Mouse (Mus musculus) cerebellum, adult 11 months (tissue): ENCODE measurements around the gene Olfr357.

Experiments used
- DNase-seq: peaks from one replicate; pipeline ENCODE4 v3.0.0; 2022

The Olfr357 gene

GRCm38 (mm10) chr2:36993527-36993926 is at the start of gene Olfr357:
Gene Olfr357, plus strand, starts transcription at chr2:36993827.
- DNase-seq: no peak

- DNase-seq: peak; percentile 14
Measured at GRCm38 (mm10) chr2:36997030-36997429, 3.4 kb downstream of the Olfr357 start.

DNA sequence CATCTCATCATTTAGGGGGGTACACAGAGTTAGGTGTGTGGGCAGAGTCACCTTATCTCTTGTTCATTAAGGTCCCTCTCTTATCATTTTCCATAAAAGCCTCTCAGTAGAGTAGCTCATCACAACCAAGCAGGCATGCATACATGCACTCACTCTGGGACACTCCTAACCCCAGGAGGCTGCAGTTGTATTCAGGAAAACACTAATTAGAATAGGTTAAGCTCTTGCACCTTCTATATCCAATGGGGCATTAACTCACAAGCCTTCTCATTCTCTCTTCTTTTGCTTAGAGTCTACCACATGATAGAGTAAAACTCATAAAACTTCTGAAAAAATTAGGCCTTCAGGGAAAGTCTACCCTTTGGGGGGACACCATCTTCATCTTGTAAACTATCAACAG is 15.6 kb downstream of the Olfr357 start, which contains the start of gene Olfr358:
Gene Olfr358 (minus strand): TSS at position 101 of the 400 bp plus-strand sequence.
- DNase-seq: no peak
